Mouse (Mus musculus) CH12.LX (cell line): Measurements from ENCODE around the gene Hyou1. TPM values are rescaled to one million over a fixed set of nuclear protein-coding genes. Genes with fewer than 3 reads are reported as not detected.

Experiments used
- DNase-seq: peaks from one replicate; pipeline ENCODE4 v3.0.0-alpha.2; 2013; ENCODE audit errors: extremely low read depth
- H3K27ac ChIP-seq: 2 replicates; pipeline ENCODE4 v1.5.1; 2012; ENCODE audit warnings: low read depth, mild to moderate bottlenecking, control low read depth, moderate library complexity; ENCODE audit not compliant: insufficient read depth
- H3K27me3 ChIP-seq: replicated peaks from 2 replicates; pipeline ENCODE3; 2012; ENCODE audit warnings: inconsistent platforms
- H3K36me3 ChIP-seq, 2 experiments: replicated peaks in 1 of 2; 2 replicates each; pipeline versions ENCODE3 to v1.6.1; 2012; ENCODE audit warnings: inconsistent platforms in 1 of 2, low read length in 1 of 2, mild to moderate bottlenecking in 1 of 2, mixed read lengths in 1 of 2, moderate library complexity in 1 of 2; ENCODE audit not compliant: control insufficient read depth in 1 of 2, insufficient read depth in 1 of 2
- H3K4me1 ChIP-seq, 2 experiments: 2 replicates each; pipeline ENCODE4 v1.6.1; 2012; ENCODE audit warnings: inconsistent platforms in 1 of 2, moderate library complexity in 1 of 2; ENCODE audit not compliant: insufficient read depth in 2 of 2, control insufficient read depth in 1 of 2
- H3K4me2 ChIP-seq: 2 replicates; pipeline ENCODE4 v1.6.1; 2012; ENCODE audit warnings: low read depth, mild to moderate bottlenecking, control low read depth; ENCODE audit not compliant: poor library complexity, insufficient read depth, severe bottlenecking
- H3K4me3 ChIP-seq, 3 experiments: fragments of 150-350 bp in 1 of 3; sonication (generic) in 1 of 3; replicated peaks in 1 of 3; 2 replicates each; pipeline versions ENCODE3 to v1.5.1; 2011 to 2012; ENCODE audit warnings: low read depth in 2 of 3, low read length in 2 of 3, mild to moderate bottlenecking in 2 of 3, moderate library complexity in 2 of 3, control low read depth in 1 of 3, improper control_type of control experiment in 1 of 3, inconsistent platforms in 1 of 3, mixed read lengths in 1 of 3; ENCODE audit not compliant: poor library complexity in 1 of 3
- H3K79me2 ChIP-seq: replicated peaks from 2 replicates; pipeline ENCODE4 v1.6.1; 2012; ENCODE audit warnings: mild to moderate bottlenecking, moderate library complexity; ENCODE audit not compliant: control insufficient read depth, poor library complexity, insufficient read depth, severe bottlenecking; ENCODE audit errors: extremely low read depth
- H3K9ac ChIP-seq: 2 replicates; pipeline ENCODE4 v1.6.1; 2012; ENCODE audit warnings: low read depth, mild to moderate bottlenecking, control low read depth, moderate library complexity; ENCODE audit not compliant: insufficient read depth
- H3K9me3 ChIP-seq: replicated peaks from 2 replicates; pipeline ENCODE3; 2012; ENCODE audit warnings: low read length, inconsistent platforms, mixed read lengths
- BHLHE40 ChIP-seq: IDR thresholded peaks from 2 replicates; pipeline ENCODE4 v1.6.1; 2011; ENCODE audit warnings: mild to moderate bottlenecking, low read depth, low read length, improper control_type of control experiment
- CHD2 ChIP-seq: IDR thresholded peaks from 2 replicates; pipeline ENCODE4 v1.6.1; 2011; ENCODE audit warnings: low read length, improper control_type of control experiment
- CTCF ChIP-seq, 2 experiments: IDR thresholded peaks in 1 of 2; conservative IDR thresholded peaks in 1 of 2; 2 replicates each; pipeline ENCODE4 v1.5.1; 2011 to 2012; ENCODE audit warnings: low read depth in 2 of 2, low read length in 2 of 2, improper control_type of control experiment in 1 of 2, inconsistent platforms in 1 of 2, mild to moderate bottlenecking in 1 of 2, moderate library complexity in 1 of 2
- E2F4 ChIP-seq: IDR thresholded peaks from 2 replicates; pipeline ENCODE4 v1.6.1; 2011; ENCODE audit warnings: low read depth, low read length, improper control_type of control experiment; ENCODE audit not compliant: insufficient replicate concordance
- EP300 ChIP-seq: IDR thresholded peaks from 2 replicates; pipeline ENCODE4 v1.6.1; 2011; ENCODE audit warnings: low read length, improper control_type of control experiment
- GABPA ChIP-seq: IDR thresholded peaks from 2 replicates; pipeline ENCODE4 v1.6.1; 2012; ENCODE audit warnings: low read depth, low read length, improper control_type of control experiment, inconsistent platforms; ENCODE audit not compliant: insufficient replicate concordance
- IRF4 ChIP-seq: IDR thresholded peaks from 2 replicates; pipeline ENCODE4 v1.6.1; 2014; ENCODE audit warnings: low read depth, mild to moderate bottlenecking, inconsistent platforms, low read length, improper control_type of control experiment
- KAT2A ChIP-seq: IDR thresholded peaks from 2 replicates; pipeline ENCODE4 v1.6.1; 2012; ENCODE audit warnings: low read length, improper control_type of control experiment, inconsistent platforms; ENCODE audit not compliant: insufficient replicate concordance
- MAFK ChIP-seq: IDR thresholded peaks from 2 replicates; pipeline ENCODE4 v1.6.1; 2011; ENCODE audit warnings: low read length, improper control_type of control experiment; ENCODE audit not compliant: insufficient replicate concordance
- MAZ ChIP-seq: IDR thresholded peaks from 2 replicates; pipeline ENCODE4 v1.6.1; 2012; ENCODE audit warnings: low read depth, mild to moderate bottlenecking, inconsistent platforms, low read length, improper control_type of control experiment, moderate library complexity
- MXI1 ChIP-seq: IDR thresholded peaks from 2 replicates; pipeline ENCODE4 v1.6.1; 2011; ENCODE audit warnings: mild to moderate bottlenecking, low read depth, low read length, improper control_type of control experiment
- MYC ChIP-seq: IDR thresholded peaks from 2 replicates; pipeline ENCODE4 v1.6.1; 2011; ENCODE audit warnings: low read depth, mild to moderate bottlenecking, improper control_type of control experiment, low read length
- NELFE ChIP-seq: IDR thresholded peaks from 2 replicates; pipeline ENCODE4 v1.6.1; 2011; ENCODE audit warnings: low read depth, low read length, improper control_type of control experiment
- POLR2A ChIP-seq: IDR thresholded peaks from 2 replicates; pipeline ENCODE4 v1.6.1; 2011; ENCODE audit warnings: low read depth, mild to moderate bottlenecking, improper control_type of control experiment, low read length
- POLR2AphosphoS2 ChIP-seq: IDR thresholded peaks from 2 replicates; pipeline ENCODE4 v1.6.1; 2011; ENCODE audit warnings: low read depth, low read length, improper control_type of control experiment
- RAD21 ChIP-seq: IDR thresholded peaks from 2 replicates; pipeline ENCODE4 v1.6.1; 2011; ENCODE audit warnings: low read depth, mild to moderate bottlenecking, low read length, improper control_type of control experiment, moderate library complexity
- RCOR1 ChIP-seq: conservative IDR thresholded peaks from 2 replicates; pipeline ENCODE4 v1.6.1; 2012; ENCODE audit warnings: low read depth, mild to moderate bottlenecking, inconsistent platforms, low read length, improper control_type of control experiment
- SIN3A ChIP-seq: IDR thresholded peaks from 2 replicates; pipeline ENCODE4 v1.6.1; 2012; ENCODE audit warnings: low read length, improper control_type of control experiment, inconsistent platforms
- SMC3 ChIP-seq: IDR thresholded peaks from 2 replicates; pipeline ENCODE4 v1.6.1; 2011; ENCODE audit warnings: low read depth, low read length, improper control_type of control experiment
- TCF12 ChIP-seq: IDR thresholded peaks from 2 replicates; pipeline ENCODE4 v1.6.1; 2014; ENCODE audit warnings: low read depth, mild to moderate bottlenecking, inconsistent platforms, low read length, improper control_type of control experiment
- USF1 ChIP-seq: IDR thresholded peaks from 2 replicates; pipeline ENCODE4 v1.6.1; 2014; ENCODE audit warnings: low read depth, mild to moderate bottlenecking, inconsistent platforms, low read length, improper control_type of control experiment
- USF2 ChIP-seq: conservative IDR thresholded peaks from 2 replicates; pipeline ENCODE4 v1.6.1; 2011; ENCODE audit warnings: low read depth, low read length, improper control_type of control experiment
- ZC3H11A ChIP-seq: IDR thresholded peaks from 2 replicates; pipeline ENCODE4 v1.6.1; 2012; ENCODE audit warnings: low read depth, mild to moderate bottlenecking, inconsistent platforms, low read length, improper control_type of control experiment
- ZKSCAN1 ChIP-seq: IDR thresholded peaks from 2 replicates; pipeline ENCODE4 v1.6.1; 2012; ENCODE audit warnings: low read depth, inconsistent platforms, low read length, improper control_type of control experiment, borderline replicate concordance
- ZMIZ1 ChIP-seq: IDR thresholded peaks from 2 replicates; pipeline ENCODE4 v1.6.1; 2012; ENCODE audit warnings: low read depth, mild to moderate bottlenecking, inconsistent platforms, low read length, improper control_type of control experiment
- ZNF384 ChIP-seq: IDR thresholded peaks from 2 replicates; pipeline ENCODE4 v1.6.1; 2012; ENCODE audit warnings: low read depth, low read length, improper control_type of control experiment, inconsistent platforms
- dilution Hi-C: fragments of 300-500 bp; cut with MboI; formaldehyde crosslinking; loops from 2 replicates; pipeline ENCODE4 v1.14.3; 2020; ENCODE audit warnings: low sequenced_read_pairs; ENCODE audit not compliant: extremely low pct_unique_long_range_greater_than_20kb, extremely low pct_ligation_motif_present
- in situ Hi-C: fragments of 300-500 bp; cut with MboI; formaldehyde crosslinking; loops from 3 replicates; pipeline ENCODE4 v1.14.3; 2019; ENCODE audit warnings: low sequenced_read_pairs, low pct_ligation_motif_present, low pct_unique_long_range_greater_than_20kb, mixed read lengths
- polyA plus RNA-seq: library from polyadenylated mRNA; unstranded; fragments of >175 nt; gene quantifications from 2 replicates; pipeline ENCODE4 v1.2.1, GENCODE M21; 2012; ENCODE audit warnings: low read depth; ENCODE audit not compliant: insufficient read length
- total RNA-seq, 2 experiments: library from RNA; depleted of rRNA; stranded (reverse); fragments of 300-350 nt in 1 of 2; fragments of >200 nt in 1 of 2; gene quantifications; 2 replicates each; pipeline ENCODE4 v1.2.3; 2012 to 2014

The Hyou1 gene
- total and polyA plus RNA-seq, 3 experiments = 32.6 to 89.9 (median 88.7) TPM

- no peak for DNase-seq
- H3K9ac ChIP-seq = no peak overlapping the region
- H3K27ac ChIP-seq = no peak overlapping the region
- H3K4me2 ChIP-seq = no peak overlapping the region
- in situ Hi-C loops = no loop called here
- H3K4me3 ChIP-seq = no peak overlapping the region
- TF ChIP-seq POLR2AphosphoS2 = no peak
- TF ChIP-seq ZKSCAN1 = no peak
- TF ChIP-seq MYC = no peak
- no peak for TF ChIP-seq MAFK
- peaks cover 5 to 43% of the 10 kb centered on the region in 2 experiments; a peak in 3 of 4 replicates for H3K4me1 ChIP-seq
- peaks cover 24% of the 10 kb centered on the region for H3K79me2 ChIP-seq
- dilution Hi-C loops = no loop called here
- H3K27me3 ChIP-seq = no peaks in the 10 kb centered on the region
- H3K36me3 ChIP-seq = peaks cover 57 to 77% of the 10 kb centered on the region in 2 experiments
- no peaks in the 10 kb centered on the region for H3K9me3 ChIP-seq
Observed at GRCm38 (mm10) chr9:44412781-44413180, 33.5 kb downstream of the Hyou1 start.

GRCm38 (mm10) chr9:44417156-44417891 is 38.0 kb downstream of the Hyou1 start:
- peak overlapping the region; percentile 3 for H3K27ac ChIP-seq
- in situ Hi-C loops = no loop called here

GRCm38 (mm10) chr9:44417892-44418363 is 38.6 kb downstream of the Hyou1 start:
- H3K36me3 ChIP-seq = peaks cover 18 to 42% of the 10 kb centered on the region in 2 experiments
- peaks cover 4 to 38% of the 10 kb centered on the region in 2 experiments; a peak in 3 of 4 replicates for H3K4me1 ChIP-seq
- H3K27ac ChIP-seq = peak overlapping the region; percentile 53; the same call in 1 of the 2 replicates
- peak overlapping the region; percentile 75 for H3K9ac ChIP-seq
- dilution Hi-C loops (no loop called here), in situ Hi-C loops (no loop called here)
- H3K27me3 ChIP-seq = no peaks in the 10 kb centered on the region
- no peaks in the 10 kb centered on the region for H3K9me3 ChIP-seq
- no peaks in the 10 kb centered on the region; the same call in 1 of the 2 replicates for H3K79me2 ChIP-seq
- peak; percentile 84 for DNase-seq
- H3K4me3 ChIP-seq = peak overlapping the region; percentile 74 to 83 (median 79)
- peak overlapping the region; percentile 78; the same call in 1 of the 2 replicates for H3K4me2 ChIP-seq
- TF ChIP-seq SMC3 (no peak), TCF12 (peak; percentile 84), ZNF384 (no peak), USF1 (no peak; the same call in 1 of the 2 replicates), CHD2 (peak; percentile 87), RAD21 (no peak), KAT2A (peak; percentile 65; the same call in 1 of the 2 replicates), SIN3A (peak; percentile 77), USF2 (no peak), RCOR1 (no peak), MAZ (peak; percentile 99), ZC3H11A (no peak), ZMIZ1 (peak; percentile 81), POLR2A (peak; percentile 78), EP300 (no peak), GABPA (no peak; the same call in 1 of the 2 replicates), BHLHE40 (0 out of 2 replicates have a peak, but pooled peaks have one; percentile 38)

More at GRCm38 (mm10) chr9:44417156-44417891, 38.0 kb downstream of the Hyou1 start:
- Histone ChIP-seq H3K9me3 (no peaks in the 10 kb centered on the region), H3K9ac (peak overlapping the region; percentile 30), H3K4me2 (peak overlapping the region; percentile 92), H3K36me3 (peaks cover 24 to 45% of the 10 kb centered on the region in 2 experiments), H3K27me3 (no peaks in the 10 kb centered on the region), H3K4me3 (peak overlapping the region; percentile 74 to 83 (median 79)), H3K79me2 (no peaks in the 10 kb centered on the region; the same call in 1 of the 2 replicates), H3K4me1 (peaks cover 4 to 37% of the 10 kb centered on the region in 2 experiments; a peak in 3 of 4 replicates)
- dilution Hi-C loops = no loop called here
- DNase-seq = no peak
- TF ChIP-seq IRF4 = no peak
- no peak for TF ChIP-seq NELFE
- no peak for TF ChIP-seq E2F4
- no peak for TF ChIP-seq CTCF (conservative IDR thresholded peaks at IDR 0.05 in 1 of 2, IDR thresholded peaks at IDR 0.05 in 1 of 2; ENCODE audit: low read depth in 2 of 2, low read length in 2 of 2)
- no peak for TF ChIP-seq ZC3H11A
- no peak for TF ChIP-seq USF1
- peak; percentile 23; the same call in 1 of the 2 replicates for TF ChIP-seq MXI1
- TF ChIP-seq MYC = no peak
- TF ChIP-seq, all 38 proteins: peak for 1
